Mouse (Mus musculus): Measurements from ENCODE around the gene Slc25a33.
"Not testable (repeated sequence)": the region's sequence is repeated elsewhere in the genome, so short reads cannot be mapped to it uniquely, and the experiment has no call there.

The Slc25a33 gene

GRCm38 (mm10) chr4:149765201-149765600 lies 8.9 kb downstream of the Slc25a33 start:
- in situ Hi-C loops (cut with MboI; ENCODE audit: unreplicated experiment in 2 of 2), result no loop called here

DNA sequence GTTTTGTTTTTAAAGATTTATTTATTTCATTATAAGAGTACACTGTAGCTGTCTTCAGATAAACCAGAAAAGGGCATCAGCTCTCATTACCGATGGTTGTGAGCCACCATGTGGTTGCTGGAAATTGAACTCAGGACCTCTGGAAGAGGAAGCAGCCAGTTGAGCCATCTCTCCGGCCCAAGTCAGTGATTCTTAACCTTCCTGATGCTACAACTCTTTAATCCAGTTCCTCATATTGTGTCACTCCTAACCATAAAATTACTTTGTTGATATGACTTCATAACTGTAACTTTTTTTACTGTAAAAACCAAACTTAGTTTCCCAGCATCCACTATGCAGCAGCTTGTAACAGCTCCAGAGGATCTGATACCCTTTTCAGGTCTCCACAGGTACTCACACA lies 10.7 kb downstream of the Slc25a33 start:
- in situ Hi-C loops (cut with MboI; ENCODE audit: unreplicated experiment in 2 of 2), result no loop called here

DNA sequence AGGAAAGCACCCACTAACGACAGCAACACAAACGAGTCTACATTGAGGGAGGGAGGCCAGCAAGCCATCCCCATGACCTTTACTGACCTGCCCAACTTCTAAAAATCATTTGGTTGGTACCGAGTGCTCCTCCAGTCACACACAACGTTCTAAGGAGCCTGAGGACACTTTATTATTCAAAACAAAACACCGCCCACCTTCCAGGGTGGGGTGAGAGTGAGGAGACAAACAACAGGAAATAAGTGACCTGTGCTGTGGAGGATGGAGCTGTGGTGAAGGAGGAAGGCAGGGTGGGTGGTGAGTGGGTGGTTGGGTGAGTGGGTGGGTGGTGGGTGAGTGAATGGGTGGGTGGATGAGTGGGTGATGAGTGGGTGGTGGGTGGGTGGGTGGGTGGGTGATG lies 14.6 kb downstream of the Slc25a33 start:
- in situ Hi-C loops (cut with MboI; ENCODE audit: unreplicated experiment in 2 of 2), result no loop called here

- in situ Hi-C loops (cut with MboI; ENCODE audit: unreplicated experiment in 2 of 2), result no loop called here
Observed at GRCm38 (mm10) chr4:149758423-149758822, 15.7 kb downstream of the Slc25a33 start.

GRCm38 (mm10) chr4:149756546-149756945 lies 17.5 kb downstream of the Slc25a33 start:
- in situ Hi-C loops (cut with MboI; ENCODE audit: unreplicated experiment in 2 of 2), result not testable (repeated sequence)

- in situ Hi-C loops (cut with MboI; ENCODE audit: unreplicated experiment in 2 of 2), result no loop called here
Observed at GRCm38 (mm10) chr4:149752836-149753235, 21.2 kb downstream of the Slc25a33 start.

GRCm38 (mm10) chr4:149752124-149752799 lies 21.8 kb downstream of the Slc25a33 start:
- in situ Hi-C loops (cut with MboI; ENCODE audit: unreplicated experiment in 2 of 2), result no loop called here

- in situ Hi-C loops (cut with MboI; ENCODE audit: unreplicated experiment in 2 of 2), result no loop called here
Observed at GRCm38 (mm10) chr4:149750671-149751070, 23.4 kb downstream of the Slc25a33 start.

DNA sequence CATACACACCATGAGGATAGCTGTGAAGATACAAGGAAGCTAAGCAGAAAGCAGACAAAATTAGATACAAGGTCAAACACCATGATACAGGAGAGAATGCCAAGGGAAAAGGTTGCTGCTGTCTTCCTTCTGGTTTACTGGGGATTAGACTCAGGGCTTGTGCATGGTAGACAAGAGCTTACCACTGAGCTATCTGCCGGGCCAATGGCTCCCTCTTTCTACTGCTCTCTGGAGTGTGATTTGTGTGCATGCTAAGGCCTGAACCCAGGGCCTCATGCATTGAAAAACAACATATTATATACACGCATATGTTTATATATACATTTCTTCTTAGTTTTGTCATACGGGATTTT lies 24.4 kb downstream of the Slc25a33 start:
- in situ Hi-C loops (cut with MboI; ENCODE audit: unreplicated experiment in 2 of 2), result not testable (repeated sequence)

DNA sequence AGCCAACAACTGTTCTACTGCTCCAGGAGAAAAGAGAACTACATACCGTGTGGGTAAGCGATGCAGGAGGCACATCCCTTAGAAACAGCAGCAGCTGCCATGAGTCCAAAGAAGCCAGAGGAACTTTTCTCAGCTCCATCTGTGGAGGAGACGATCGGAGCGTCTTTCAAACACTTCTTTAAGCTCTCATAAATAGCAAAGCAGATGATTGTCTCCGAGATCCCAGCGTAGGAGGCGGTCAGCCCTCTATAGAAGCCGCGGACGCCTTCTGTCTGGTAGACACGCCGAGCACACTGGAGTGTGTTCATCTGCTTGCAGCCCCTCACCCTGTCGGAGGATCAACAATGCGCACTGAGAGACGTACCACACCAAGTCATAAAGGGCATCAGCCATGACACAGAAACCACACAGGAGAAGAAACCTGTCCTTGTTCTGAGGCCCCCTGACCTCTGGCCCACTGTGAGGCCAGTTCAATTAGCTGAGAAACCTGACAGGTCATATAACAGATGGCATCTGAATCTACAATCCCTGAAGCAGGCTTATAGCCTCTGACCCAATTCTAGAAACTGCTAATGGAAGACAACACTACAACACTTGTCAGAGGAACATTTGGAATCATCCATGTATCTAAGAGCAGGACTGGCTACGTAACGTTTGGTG lies 24.9 kb downstream of the Slc25a33 start:
- in situ Hi-C loops (cut with MboI; ENCODE audit: unreplicated experiment in 2 of 2), result no loop called here

DNA sequence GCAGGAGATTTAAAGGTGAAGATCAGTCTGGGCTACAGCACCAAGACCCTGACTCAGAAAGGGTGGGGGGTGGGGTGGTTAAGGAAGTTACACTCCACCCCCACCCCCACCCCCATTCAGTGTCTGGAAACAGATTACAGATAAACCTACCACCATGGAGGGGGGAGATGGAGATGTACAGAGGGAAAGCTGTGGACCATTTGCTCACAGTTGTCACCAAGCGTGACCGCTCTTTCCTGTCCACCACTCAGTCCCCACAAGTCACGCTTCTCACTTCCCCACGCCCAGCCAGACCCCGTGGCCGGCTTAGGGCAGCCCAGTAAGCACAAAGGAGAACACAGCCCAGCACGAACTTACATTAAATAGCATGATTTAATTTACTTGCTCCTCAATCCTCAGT lies 30.0 kb downstream of the Slc25a33 start:
- in situ Hi-C loops (cut with MboI; ENCODE audit: unreplicated experiment in 2 of 2), result no loop called here

GRCm38 (mm10) chr4:149742011-149742530 lies 32.0 kb downstream of the Slc25a33 start:
- in situ Hi-C loops (cut with MboI; ENCODE audit: unreplicated experiment in 2 of 2), result no loop called here

- in situ Hi-C loops (cut with MboI; ENCODE audit: unreplicated experiment in 2 of 2), result no loop called here
Observed at GRCm38 (mm10) chr4:149740301-149740700, 33.8 kb downstream of the Slc25a33 start.

GRCm38 (mm10) chr4:149739478-149739877 lies 34.6 kb downstream of the Slc25a33 start:
- in situ Hi-C loops (cut with MboI; ENCODE audit: unreplicated experiment in 2 of 2), result loop anchor here in 1 of 2 experiments (5.0 kb wide), 1 partner anchor 63 kb away; no protein-coding TSS in a partner anchor

GRCm38 (mm10) chr4:149737383-149738324 lies 36.4 kb downstream of the Slc25a33 start, which contains the start of gene Tmem201:
Gene Tmem201, minus strand, starts transcription at chr4:149738044.
- in situ Hi-C loops (cut with MboI; ENCODE audit: unreplicated experiment in 2 of 2), result loop anchor here in 1 of 2 experiments (5.0 kb wide), 1 partner anchor 65 kb away; no protein-coding TSS in a partner anchor

DNA sequence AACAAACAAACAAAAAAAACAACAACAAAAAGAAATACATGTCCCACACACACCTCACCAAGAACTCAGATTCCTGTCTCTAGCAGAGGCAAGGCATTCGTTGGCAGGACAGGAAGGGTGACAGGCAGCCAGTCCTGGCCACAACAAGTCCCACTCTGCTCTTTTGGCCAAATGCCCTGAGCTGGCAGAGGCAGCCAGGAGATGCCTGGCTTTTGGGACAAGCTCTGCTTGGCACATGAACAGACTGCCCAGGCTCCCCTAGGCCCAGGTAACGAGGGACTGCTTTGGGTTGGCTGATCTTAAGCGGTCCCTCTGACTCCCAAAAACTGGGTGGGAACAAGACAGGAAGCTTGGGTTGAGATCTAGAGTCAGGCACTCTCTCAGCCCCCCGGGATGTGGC lies 37.5 kb downstream of the Slc25a33 start:
- in situ Hi-C loops (cut with MboI; ENCODE audit: unreplicated experiment in 2 of 2), result loop anchor here in 1 of 2 experiments (5.0 kb wide), 1 partner anchor 66 kb away; no protein-coding TSS in a partner anchor

GRCm38 (mm10) chr4:149735624-149736250 lies 38.3 kb downstream of the Slc25a33 start:
- in situ Hi-C loops (cut with MboI; ENCODE audit: unreplicated experiment in 2 of 2), result loop anchor here in 1 of 2 experiments (5.0 kb wide), 1 partner anchor 67 kb away; no protein-coding TSS in a partner anchor

DNA sequence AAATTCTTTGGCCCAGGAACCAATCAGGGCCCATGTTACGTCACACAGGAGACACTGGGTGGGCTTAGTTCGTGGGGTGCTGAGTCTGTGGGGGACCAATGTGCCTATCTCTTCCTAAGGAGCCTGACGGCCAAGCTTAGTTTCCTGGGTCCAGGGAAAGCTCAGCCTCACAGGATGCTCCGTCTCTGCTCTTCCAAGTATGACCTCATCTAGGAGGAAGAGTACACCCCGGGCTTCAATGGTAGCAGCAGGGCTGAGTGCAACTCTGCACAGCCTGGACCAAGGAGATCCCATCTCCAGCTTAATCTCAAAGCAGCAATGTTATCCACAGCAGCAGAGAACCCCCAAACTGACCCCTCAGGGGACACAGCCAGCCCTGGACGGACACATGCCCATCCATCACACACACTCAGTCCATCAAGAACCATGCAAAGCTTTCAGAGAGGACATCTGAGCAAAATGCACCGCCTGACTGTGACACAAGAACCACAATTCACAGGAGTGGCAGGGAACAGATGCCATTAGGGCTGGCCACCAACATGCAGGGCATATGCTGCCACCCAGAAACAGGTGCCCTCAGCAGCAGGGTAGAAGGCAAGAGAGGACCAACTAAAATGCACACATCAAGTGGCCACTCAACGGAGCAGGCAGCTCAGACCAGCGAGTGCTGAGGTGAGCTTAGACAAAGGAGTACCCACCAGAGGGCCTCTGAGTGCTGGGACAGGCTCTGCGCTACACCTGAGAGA lies 39.2 kb downstream of the Slc25a33 start:
- in situ Hi-C loops (cut with MboI; ENCODE audit: unreplicated experiment in 2 of 2), result loop anchor here in 1 of 2 experiments (5.0 kb wide), 1 partner anchor 67 kb away; no protein-coding TSS in a partner anchor

DNA sequence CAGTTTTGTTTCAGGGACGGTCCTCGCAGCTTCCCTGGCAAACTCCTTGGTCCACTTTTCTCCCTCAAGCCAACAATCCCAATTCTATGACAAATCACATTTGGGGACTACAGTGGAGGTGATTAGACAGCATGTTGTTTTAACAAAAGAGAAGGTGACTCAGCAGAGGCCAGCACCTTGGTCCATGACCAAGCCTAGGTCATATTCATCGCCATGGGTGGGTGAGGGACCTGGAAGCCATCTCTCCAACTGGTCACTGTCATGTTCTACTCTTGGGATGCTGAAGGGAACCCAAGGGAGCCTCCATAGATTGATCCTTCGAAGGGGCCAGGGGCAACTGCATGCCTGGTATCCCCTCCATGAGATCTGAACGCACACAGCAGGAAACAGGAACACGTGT lies 39.8 kb downstream of the Slc25a33 start:
- in situ Hi-C loops (cut with MboI; ENCODE audit: unreplicated experiment in 2 of 2), result no loop called here
